Mouse (Mus musculus) forelimb bud, embryonic 11.5 days (tissue): ENCODE results near the gene Gmds.

Experiments used
- DNase-seq: peaks from one replicate; pipeline ENCODE4 v3.0.0-alpha.2; 2012; ENCODE audit warnings: low read depth, low spot score

The Gmds gene

GRCm38 (mm10) chr13:32161567-32161966 lies 177.0 kb downstream of the Gmds start:
- no peak for DNase-seq

GRCm38 (mm10) chr13:32158240-32158639 lies 180.3 kb downstream of the Gmds start:
- no peak for DNase-seq

DNA sequence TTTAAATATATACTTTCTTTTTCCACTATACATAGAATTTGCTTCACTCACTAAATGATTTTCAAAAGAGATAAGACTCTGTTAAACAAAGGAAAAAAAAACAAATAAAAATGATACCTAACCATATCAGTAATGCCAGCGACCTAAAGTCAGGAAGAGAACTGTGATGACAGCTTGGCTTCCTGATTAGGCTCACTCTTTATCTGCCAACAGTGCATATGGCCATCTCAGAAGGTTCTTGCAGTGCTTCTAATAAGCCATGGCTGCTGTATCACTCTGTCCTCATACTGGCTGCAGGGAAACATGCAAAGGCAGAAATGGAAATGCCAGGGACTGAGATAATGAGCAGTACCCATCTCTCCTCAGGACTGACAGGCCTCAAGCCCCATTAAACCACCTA lies 192.6 kb downstream of the Gmds start:
- DNase-seq, result no peak

GRCm38 (mm10) chr13:32145179-32145578 lies 193.4 kb downstream of the Gmds start:
- DNase-seq, result no peak

DNA sequence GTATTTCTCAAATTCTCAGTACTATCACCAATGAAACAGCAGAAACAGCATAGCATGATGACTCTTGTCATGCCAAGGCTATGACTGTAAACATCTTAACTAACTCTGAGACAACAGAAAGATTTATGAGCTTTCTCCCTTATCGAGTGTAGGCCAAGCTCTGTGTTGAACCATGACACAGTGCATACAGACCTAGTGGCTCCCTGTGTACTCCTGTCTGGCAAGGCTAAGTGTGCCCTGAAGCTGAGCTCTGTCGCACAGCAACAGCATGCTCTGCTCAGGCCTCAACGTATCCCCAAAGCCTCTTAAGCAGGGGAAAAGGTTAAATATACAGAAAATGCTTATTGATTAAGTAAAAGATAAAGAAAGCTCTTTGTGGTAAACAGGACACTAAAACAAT lies 194.9 kb downstream of the Gmds start:
- no peak for DNase-seq

DNA sequence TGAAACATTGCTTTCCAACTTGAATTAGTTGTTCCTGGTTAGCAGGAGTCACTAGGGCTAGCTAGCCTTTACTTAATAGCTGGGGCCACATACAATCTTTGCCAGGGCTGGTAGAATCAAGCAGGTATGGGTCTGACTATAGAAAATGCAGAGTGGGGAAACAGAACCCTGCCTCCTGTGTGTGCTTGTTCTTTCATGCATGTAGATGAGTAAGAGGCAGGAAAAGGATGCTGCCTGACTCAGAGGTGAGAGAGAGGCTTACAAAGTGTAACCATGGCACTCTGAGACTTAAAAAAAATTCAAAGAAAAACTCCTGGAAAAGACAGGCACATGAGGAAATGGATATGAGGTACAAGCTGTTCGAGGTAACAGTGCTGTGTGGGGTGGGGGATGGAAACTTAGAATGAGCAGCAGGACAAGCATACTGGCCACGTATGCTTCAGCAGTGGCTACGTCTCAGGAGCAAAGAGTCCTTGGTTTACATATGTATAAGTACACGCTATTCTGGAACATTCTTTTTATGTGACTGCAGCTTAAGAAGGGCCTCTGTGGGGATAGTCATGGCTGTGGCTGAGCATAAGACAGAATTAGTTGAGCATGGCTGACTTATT lies 203.8 kb downstream of the Gmds start:
- no peak for DNase-seq

DNA sequence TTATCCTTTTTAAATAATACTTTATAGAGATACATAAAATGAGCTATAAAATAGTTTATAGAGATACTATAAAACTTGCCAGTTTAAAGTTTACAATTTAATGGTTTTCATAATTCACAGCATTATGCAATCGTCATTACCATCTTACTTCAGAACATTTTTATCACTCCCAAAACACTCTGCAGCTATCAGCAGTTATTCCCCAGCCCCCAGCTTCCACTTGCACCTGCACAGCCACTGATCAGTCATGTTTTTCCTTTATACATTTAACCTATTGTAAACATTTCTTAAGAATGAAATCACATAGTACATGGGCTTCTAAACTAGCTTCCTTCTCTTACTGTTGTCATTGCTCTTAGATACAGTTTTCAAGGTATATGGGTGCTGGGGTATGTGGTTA lies 208.6 kb downstream of the Gmds start:
- no peak for DNase-seq

GRCm38 (mm10) chr13:32118386-32118785 lies 220.2 kb downstream of the Gmds start:
- DNase-seq, result no peak

GRCm38 (mm10) chr13:32115468-32115867 lies 223.1 kb downstream of the Gmds start:
- DNase-seq, result no peak

DNA sequence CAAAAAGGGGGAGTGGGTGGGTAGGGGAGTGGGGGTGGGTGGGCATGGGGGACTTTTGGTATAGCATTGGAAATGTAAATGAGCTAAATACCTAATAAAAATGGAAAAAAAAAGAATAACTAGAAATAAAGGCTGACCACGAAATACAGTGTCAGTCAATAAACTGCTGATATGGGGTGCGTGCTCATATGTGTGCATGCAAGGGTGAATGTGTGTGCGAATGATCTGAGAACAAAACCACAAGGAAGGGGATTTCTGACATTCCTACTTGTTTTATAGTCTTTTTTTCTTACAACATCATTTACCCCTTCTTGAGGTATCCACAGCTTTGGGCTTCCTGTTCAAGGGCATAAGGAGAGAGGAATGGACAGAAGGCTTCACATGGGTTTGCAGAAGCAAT lies 224.7 kb downstream of the Gmds start:
- no peak for DNase-seq

DNA sequence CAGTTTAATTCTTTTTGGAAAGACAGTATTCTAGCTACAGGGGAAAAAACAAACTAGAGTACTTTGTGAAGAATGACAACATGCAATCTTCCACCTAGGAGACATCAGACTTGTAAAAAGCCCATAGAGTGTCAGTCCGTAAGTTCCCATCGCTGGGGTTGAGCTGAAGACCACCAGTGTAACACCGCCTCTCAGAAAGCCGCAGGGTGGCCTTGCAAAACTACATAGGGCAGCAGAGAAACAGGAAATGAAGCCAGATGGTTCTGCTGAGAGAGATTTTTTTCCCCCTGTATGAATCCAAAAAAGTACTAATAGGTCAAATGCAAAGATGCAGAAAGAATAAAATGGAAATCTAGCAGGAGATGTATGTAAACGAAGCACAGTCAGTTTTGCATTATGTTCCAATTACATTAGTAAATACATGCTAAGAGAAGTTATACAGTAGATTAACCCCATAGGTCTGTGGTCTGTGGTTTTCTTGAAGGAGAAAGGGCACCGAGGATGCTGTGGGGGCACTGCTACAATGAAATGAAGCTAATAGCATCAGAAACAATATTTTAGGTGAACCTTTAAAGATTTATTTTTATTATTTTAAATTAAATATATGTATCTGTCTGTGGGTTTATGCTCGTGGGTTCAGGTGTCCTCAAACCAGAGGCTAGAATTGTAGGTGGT lies 250.1 kb downstream of the Gmds start:
- DNase-seq, result no peak

GRCm38 (mm10) chr13:32080520-32081249 lies 257.9 kb downstream of the Gmds start:
- DNase-seq, result peak; percentile 81

GRCm38 (mm10) chr13:32073630-32074029 lies 264.9 kb downstream of the Gmds start:
- DNase-seq, result no peak

GRCm38 (mm10) chr13:32055321-32055720 lies 283.2 kb downstream of the Gmds start:
- peak; percentile 80 for DNase-seq

- no peak for DNase-seq
Measured at GRCm38 (mm10) chr13:32053587-32053986, 285.0 kb downstream of the Gmds start.

DNA sequence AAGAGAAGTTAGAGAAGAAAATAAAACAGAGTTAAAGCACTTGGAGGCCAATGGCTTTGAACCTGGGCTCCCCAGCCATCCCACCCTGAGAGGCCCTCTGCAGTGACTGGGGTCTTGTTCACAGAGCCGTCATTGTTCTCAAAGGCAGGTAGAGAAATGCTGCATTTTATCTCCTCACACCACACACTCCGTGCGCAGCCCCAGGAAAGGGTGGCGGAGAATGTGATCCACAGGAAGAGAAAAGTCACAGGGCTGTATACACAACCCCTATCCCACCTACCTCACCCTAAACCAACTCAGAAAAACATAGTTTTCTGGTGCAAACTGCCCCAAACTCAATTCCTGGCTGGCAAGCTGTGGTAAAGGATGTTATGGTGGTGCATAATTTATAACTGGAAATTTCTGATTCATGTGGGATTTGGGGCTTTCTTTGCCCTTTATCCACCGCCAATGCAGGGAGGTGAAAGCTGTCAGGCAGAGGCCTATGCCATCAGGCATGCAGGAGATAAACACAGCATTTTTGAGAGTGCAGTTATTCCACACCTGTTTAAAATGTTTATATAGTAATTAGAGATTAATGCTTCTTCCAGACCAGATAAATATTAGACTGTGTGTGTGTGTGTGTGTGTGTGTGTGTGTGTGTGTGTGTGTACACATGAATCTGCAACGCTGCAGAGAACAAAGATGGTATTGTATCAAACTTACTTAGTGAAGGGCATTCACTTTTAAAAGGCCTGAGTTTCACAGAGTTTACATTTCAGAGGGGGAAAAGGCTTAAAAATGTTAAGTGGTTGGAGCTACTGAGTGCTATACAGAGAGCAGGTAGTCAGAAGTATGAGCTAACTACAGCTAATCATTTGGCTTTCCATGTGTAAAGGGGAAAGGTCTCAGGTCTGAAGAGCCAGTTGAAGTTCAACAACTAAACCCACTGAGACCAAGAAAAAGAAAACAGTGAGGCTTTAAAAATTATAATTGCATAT lies 290.3 kb downstream of the Gmds start:
- DNase-seq, result no peak

- DNase-seq, result no peak
Measured at GRCm38 (mm10) chr13:32046961-32047360, 291.6 kb downstream of the Gmds start.

GRCm38 (mm10) chr13:32042748-32043147 lies 295.8 kb downstream of the Gmds start:
- DNase-seq, result no peak

DNA sequence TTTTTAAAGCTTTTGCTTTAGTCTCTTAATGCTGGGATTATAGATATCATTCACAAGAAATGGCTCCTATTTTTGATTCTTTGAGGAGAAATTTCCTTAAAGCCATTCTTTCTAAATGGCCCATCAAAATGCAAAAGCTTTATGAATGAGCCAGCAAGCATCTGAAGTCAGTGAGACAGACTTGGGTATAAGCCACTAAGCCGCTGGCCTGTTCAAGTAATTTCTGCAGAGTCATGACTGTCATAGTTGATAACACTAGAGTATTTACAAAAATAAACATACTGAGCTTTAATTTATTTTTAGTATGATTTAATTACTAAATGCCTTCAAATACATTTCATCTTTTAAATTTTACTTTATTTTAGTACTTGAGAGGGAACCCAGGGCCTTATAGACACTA lies 297.7 kb downstream of the Gmds start:
- no peak for DNase-seq

DNA sequence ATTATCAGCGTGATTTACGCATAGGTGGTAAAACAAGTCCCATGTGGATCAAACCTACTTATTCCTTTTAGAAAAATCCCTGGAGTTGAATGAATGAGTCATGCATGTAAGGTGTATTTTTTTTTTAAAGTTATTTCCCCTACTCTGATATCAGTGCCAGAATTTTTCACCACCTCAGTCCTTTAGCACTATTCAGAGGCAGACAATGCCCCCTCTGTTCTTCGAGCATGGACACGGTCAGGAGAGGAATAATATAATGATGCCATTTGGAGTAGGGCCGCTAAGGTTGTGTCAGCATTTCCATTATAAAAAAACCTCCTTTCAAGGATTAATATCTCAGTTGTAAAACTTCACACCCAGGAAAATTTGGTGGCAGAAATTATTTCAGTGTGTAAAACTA lies 301.6 kb downstream of the Gmds start:
- no peak for DNase-seq

GRCm38 (mm10) chr13:32034799-32035448 lies 303.6 kb downstream of the Gmds start:
- no peak for DNase-seq
